Mouse (Mus musculus) kidney, adult 2 months (tissue): ENCODE data around the gene Smap1. TPM values are rescaled to one million over a fixed set of nuclear protein-coding genes. Genes with fewer than 3 reads are reported as not detected.
A peak's percentile ranks its signal among the peaks of the same experiment; 100 is the strongest.

Experiments
- DNase-seq: peaks from one replicate; pipeline ENCODE4 v3.0.0; 2021
- H3K27ac ChIP-seq: fragments of 200-500 bp; 2 replicates; pipeline ENCODE4 v1.5.1; 2012; ENCODE audit warnings: low read depth, low read length, control low read depth, inconsistent platforms; ENCODE audit not compliant: insufficient read depth
- H3K27me3 ChIP-seq: fragments of 200-500 bp; replicated peaks from 2 replicates; pipeline ENCODE4 v1.6.1; 2012; ENCODE audit warnings: mild to moderate bottlenecking, moderate library complexity, low read length, inconsistent platforms; ENCODE audit not compliant: control insufficient read depth, insufficient read depth
- H3K36me3 ChIP-seq: fragments of 200-500 bp; 2 replicates; pipeline ENCODE4 v1.6.1; 2012; ENCODE audit warnings: mild to moderate bottlenecking, moderate library complexity, low read length, inconsistent platforms; ENCODE audit not compliant: control insufficient read depth, insufficient read depth
- H3K4me1 ChIP-seq: fragments of 200-500 bp; 2 replicates; pipeline ENCODE4 v1.6.1; 2011; ENCODE audit warnings: low read length; ENCODE audit not compliant: control insufficient read depth, insufficient read depth
- H3K4me3 ChIP-seq: fragments of 200-500 bp; 2 replicates; pipeline ENCODE4 v1.5.1; 2011; ENCODE audit warnings: mild to moderate bottlenecking, low read depth, low read length, control low read depth; ENCODE audit not compliant: insufficient read depth
- CTCF ChIP-seq: fragments of 200-500 bp; conservative IDR thresholded peaks from 2 replicates; pipeline ENCODE4 v1.5.1; 2011; ENCODE audit warnings: low read depth, mild to moderate bottlenecking, control low read depth, low read length, moderate library complexity, mixed read lengths; ENCODE audit not compliant: insufficient read depth, insufficient read length
- POLR2A ChIP-seq: fragments of 200-500 bp; IDR thresholded peaks from one replicate; pipeline ENCODE4 v1.6.1; 2011; ENCODE audit warnings: low read depth, low read length, control low read depth
- WGBS: fragments of 180-500 bp; shearing (Covaris S2); methylation state at CpG from one replicate; pipeline ENCODE4 v1.1.7; 2018; 5-methylcytosine and 5-hydroxymethylcytosine counted together
- polyA plus RNA-seq: library from polyadenylated mRNA; depleted of rRNA; stranded (reverse); fragments of >200 nt; gene quantifications from 2 replicates; pipeline ENCODE4 v1.2.3, GENCODE M21; 2012; rRNA removed

Gene Smap1
- polyA plus RNA-seq, 1 experiment: 57.8 TPM

DNA sequence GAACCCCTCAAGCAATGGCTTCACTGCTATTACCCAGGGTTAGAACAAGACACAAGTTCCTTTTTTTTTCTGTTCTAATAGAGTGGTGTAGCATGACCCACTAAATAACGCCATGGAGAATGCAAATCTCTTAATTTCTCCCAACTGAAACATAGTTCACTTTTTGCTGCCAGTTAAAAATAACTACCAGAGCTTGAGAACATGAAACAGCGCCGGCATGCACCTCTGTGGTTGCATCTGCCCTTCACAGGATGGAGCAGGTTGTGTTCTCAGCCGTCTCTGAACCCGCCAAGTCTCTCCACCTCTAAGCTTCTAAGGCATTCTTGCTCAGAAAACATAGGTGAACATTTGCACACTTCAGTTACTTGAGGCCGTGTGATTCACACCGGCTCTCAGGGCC, 87.9 kb downstream of the Smap1 start:
- WGBS: 71% methylated on average over 7 of the region's 7 CpGs
- no peak for DNase-seq
- Histone ChIP-seq H3K27ac (no peak overlapping the region), H3K36me3 (no peaks in the 10 kb centered on the region), H3K4me3 (no peak overlapping the region), H3K27me3 (no peaks in the 10 kb centered on the region), H3K4me1 (no peaks in the 10 kb centered on the region)
- TF ChIP-seq CTCF (no peak), POLR2A (no peak)

DNA sequence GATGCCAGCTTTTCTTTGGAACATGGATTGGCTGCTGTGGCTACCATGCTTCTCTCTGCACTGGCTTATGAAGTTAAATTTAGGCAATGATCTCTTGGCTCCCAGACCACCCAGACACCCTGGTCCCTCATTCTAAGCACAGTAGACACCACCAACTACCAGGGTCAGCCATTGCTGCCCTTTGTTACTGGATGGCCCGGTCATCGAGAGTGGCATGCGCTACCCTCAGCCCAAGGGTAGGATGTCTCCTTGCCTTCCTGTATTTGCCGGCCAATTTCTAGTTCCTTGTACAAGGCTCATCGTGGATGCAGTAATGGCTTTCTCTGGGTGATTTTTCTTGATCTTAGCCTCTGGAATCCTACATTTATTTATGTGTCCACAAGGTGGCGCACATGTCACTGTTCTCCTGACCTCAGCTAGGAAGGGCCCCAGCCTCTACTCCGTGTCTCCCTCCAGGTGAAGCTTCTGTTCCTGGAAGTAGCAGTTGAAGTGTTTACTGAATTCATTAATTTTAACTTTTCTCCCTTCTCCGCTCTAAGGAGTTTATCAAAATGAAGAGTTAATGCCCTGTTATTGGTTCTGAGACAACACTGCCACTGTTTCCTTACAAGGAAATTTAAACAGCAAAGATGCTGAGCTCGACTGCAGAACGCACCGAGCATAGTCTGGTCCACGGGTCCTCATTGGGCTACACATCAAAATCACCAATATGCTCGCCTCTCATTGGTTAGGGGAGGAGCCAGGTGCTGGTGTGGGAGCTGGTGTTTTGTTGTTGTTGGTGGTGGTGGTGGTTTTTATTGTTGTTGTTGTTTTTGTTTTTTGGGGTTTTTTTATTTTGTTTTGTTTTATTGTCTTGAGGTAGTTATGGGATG, 95.0 kb downstream of the Smap1 start:
- H3K4me1 ChIP-seq: no peaks in the 10 kb centered on the region
- H3K36me3 ChIP-seq: no peaks in the 10 kb centered on the region
- WGBS: 29% methylated on average over 13 of the region's 13 CpGs
- H3K4me3 ChIP-seq: no peak overlapping the region
- TF ChIP-seq CTCF (peak; percentile 74), POLR2A (no peak)
- peak; percentile 51 for DNase-seq
- no peaks in the 10 kb centered on the region for H3K27me3 ChIP-seq
- no peak overlapping the region for H3K27ac ChIP-seq

DNA sequence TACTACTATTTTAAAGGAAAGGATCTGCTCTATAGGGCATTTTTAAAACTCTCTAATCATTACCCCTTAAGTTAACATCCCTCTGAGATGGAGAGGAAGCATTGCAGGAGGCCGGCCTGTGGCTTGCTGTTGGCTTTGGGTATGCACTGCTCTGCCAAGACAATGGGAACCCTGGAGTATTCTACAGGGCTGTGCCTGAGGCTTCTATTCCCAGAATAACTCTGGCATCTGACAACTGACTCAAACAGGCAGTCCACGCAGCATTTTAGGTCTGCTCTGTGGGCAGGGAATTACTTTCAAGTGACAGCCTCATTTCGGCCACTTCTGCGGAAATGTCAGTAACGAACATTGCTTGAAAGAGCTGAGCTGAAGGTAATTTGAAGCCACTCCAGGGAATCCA, 100.5 kb downstream of the Smap1 start:
- Histone ChIP-seq H3K4me1 (no peaks in the 10 kb centered on the region), H3K4me3 (no peak overlapping the region), H3K27ac (no peak overlapping the region), H3K36me3 (no peaks in the 10 kb centered on the region), H3K27me3 (no peaks in the 10 kb centered on the region)
- WGBS: 79% methylated on average over 5 of the region's 5 CpGs
- DNase-seq: no peak
- TF ChIP-seq CTCF: no peak
- no peak for TF ChIP-seq POLR2A

DNA sequence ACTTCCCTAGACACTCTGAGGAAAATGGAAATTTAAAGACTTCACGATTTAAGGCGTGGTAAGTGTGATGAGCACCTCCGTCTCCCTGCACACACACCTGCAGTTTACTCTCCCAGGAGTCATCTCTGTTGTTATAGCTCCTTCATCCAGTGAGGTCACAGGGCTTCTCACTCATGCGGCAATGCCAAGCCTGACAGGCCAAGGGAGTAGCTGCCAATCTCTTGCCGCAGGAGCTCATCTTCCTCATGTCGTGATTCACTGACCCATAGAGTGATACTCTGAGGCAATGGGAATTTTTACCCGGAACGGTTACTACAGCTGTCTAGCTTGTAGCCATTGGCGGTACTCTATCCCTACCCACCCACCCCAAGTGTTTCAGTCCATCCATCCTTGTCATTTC, 123.8 kb downstream of the Smap1 start:
- no peak for TF ChIP-seq CTCF
- no peak for TF ChIP-seq POLR2A
- H3K4me1 ChIP-seq: no peaks in the 10 kb centered on the region
- H3K36me3 ChIP-seq: no peaks in the 10 kb centered on the region
- no peak overlapping the region for H3K4me3 ChIP-seq
- DNase-seq: peak; percentile 84
- 31% methylated on average over 9 of the region's 9 CpGs for WGBS
- H3K27me3 ChIP-seq: no peaks in the 10 kb centered on the region
- H3K27ac ChIP-seq: no peak overlapping the region

Other genes with a start within 250 kb of the Smap1 start
- gene B3gat2, start 160.6 kb downstream of the Smap1 start, polyA plus RNA-seq: 58.8 and 81.1 TPM in 2 replicates
- gene Sdhaf4, start 83.3 kb upstream of the Smap1 start, polyA plus RNA-seq: 16.9 and 26.4 TPM in 2 replicates
- gene Fam135a, start 178.0 kb upstream of the Smap1 start, polyA plus RNA-seq: 6.4 and 7.0 TPM in 2 replicates